Mouse (Mus musculus) myocyte (in vitro differentiated cells): Measurements from ENCODE around the gene Olfr819.

ENCODE experiments used
- CEBPB ChIP-seq: IDR thresholded peaks from 2 replicates; pipeline ENCODE4 v1.6.1; 2011; ENCODE audit warnings: mild to moderate bottlenecking, moderate library complexity; ENCODE audit not compliant: poor library complexity, insufficient read depth, severe bottlenecking
- E2F4 ChIP-seq: IDR thresholded peaks from one replicate; pipeline ENCODE4 v1.6.1; 2011; ENCODE audit warnings: mild to moderate bottlenecking, control low read depth, moderate library complexity; ENCODE audit not compliant: insufficient read depth
- MAX ChIP-seq: IDR thresholded peaks from one replicate; pipeline ENCODE4 v1.6.1; 2011; ENCODE audit warnings: low read depth, mild to moderate bottlenecking, control low read depth
- MYOG ChIP-seq, 3 experiments: IDR thresholded peaks; one replicate each; pipeline ENCODE4 v1.6.1; 2011; ENCODE audit warnings: control low read depth in 2 of 3, low read depth in 2 of 3, mild to moderate bottlenecking in 2 of 3; ENCODE audit not compliant: insufficient read length in 2 of 3, control insufficient read depth in 1 of 3, insufficient read depth in 1 of 3
- POLR2A ChIP-seq: IDR thresholded peaks from one replicate; pipeline ENCODE4 v1.6.1; 2011; ENCODE audit warnings: low read depth, mild to moderate bottlenecking, control low read depth, moderate library complexity; ENCODE audit not compliant: insufficient read length
- POLR2AphosphoS2 ChIP-seq: IDR thresholded peaks from one replicate; pipeline ENCODE4 v1.6.1; 2011; ENCODE audit warnings: low read depth, control low read depth; ENCODE audit not compliant: insufficient read length
- SRF ChIP-seq: IDR thresholded peaks from one replicate; pipeline ENCODE4 v1.6.1; 2011; ENCODE audit warnings: low read depth; ENCODE audit not compliant: control insufficient read depth, insufficient read length
- TCF12 ChIP-seq: IDR thresholded peaks from one replicate; pipeline ENCODE4 v1.6.1; 2011; ENCODE audit warnings: mild to moderate bottlenecking, control low read depth; ENCODE audit not compliant: poor library complexity, insufficient read depth, severe bottlenecking
- USF1 ChIP-seq: IDR thresholded peaks from one replicate; pipeline ENCODE4 v1.6.1; 2011; ENCODE audit warnings: low read depth, mild to moderate bottlenecking, control low read depth, moderate library complexity

DNA sequence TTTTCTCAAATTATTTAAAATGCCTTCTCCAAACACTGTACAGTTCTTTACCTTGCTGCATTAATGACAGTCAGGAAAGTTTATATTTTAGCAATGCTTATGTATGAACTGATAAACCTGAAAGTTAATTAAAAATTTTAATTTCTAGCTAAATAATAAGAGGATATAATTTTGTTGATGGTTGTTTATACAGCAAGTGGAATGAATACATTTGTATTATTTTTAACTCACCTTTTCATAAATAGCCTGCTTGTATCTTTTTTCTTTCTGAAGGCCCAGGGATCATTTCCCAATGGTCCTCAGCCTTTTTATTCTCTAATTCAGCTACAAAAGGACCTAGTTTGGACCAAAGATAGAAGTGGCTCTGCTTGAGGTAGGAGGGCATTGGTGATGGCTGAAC lies 45.3 kb upstream of the Olfr819 start, which contains the start of gene Olfr820:
- TF ChIP-seq CEBPB (no peak), POLR2A (no peak), TCF12 (no peak), POLR2AphosphoS2 (no peak), USF1 (no peak), MYOG (IDR thresholded peaks at IDR 0.05; ENCODE audit: control insufficient read depth in 1 of 3, insufficient read depth in 1 of 3, insufficient read length in 2 of 3, low read depth in 2 of 3) (no peak), E2F4 (no peak), MAX (no peak), SRF (no peak)
